Mouse (Mus musculus): ENCODE data around the gene Cuzd1.

DNA sequence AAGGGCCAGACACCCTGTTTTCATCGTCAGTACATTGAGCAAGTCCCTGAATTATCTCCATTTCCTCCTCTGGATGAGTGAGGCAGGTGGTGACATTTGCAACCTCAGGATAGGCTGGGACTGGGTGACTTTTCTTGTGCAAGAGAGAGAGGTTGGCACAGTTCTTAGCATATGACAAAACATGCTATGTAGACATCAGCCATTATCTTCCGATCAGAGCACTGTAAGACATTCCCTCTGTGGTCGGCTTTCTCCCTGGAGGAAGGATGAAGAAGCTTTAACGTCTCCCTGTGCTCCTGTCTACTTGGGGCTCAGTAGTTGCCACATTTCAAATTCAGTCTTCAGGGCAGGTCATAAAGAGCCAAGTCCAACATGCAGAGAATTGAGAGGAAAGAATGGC is 57.8 kb downstream of the Cuzd1 start:
- TF ChIP-seq CTCF (IDR thresholded peaks at IDR 0.05; ENCODE audit: extremely low read depth, insufficient read length, insufficient replicate concordance, low read depth, low read length) = no peak
- TF ChIP-seq POLR2A (IDR thresholded peaks at IDR 0.05; ENCODE audit: low read depth, low read length) = no peak

All from small intestine, adult 2 months (tissue).